8 mouse cellular contexts compared by ENCODE assay signal in the genomic region with DNA sequence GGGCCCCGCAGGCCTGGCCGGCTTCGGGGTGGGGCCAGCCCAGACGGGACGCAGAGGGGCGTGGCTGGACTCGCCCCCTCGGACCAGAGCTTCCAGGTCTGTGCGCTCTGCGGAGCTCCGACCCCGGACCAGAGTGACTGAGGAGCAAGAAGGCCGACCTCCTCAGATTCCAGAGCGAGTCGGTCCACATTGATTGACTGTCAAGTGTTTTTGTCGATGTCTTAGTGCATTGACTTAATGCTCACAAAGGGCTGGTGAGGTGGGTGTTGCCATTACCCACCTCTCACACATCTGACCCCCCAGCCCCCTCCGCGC. TPM values are rescaled to one million over a fixed set of nuclear protein-coding genes. Genes with fewer than 3 reads are reported as not detected.
DNase-seq lines count a peak whose midpoint lies in the region; ATAC-seq lines count a peak whose summit lies in the region.

A gene (minus strand): TSS at position 177 of the 315 bp plus-strand sequence.

- no peak for DNase-seq in kidney, adult 11 months
- DNase-seq in adrenal gland, postnatal 14 days = no peak
- DNase-seq in gastrocnemius, postnatal 36 days = no peak
- no peak for DNase-seq in thymus, postnatal 25 days
- no peak for DNase-seq in lung, postnatal 25 days (ENCODE audit: low spot score)

- H3K9ac ChIP-seq in kidney, embryonic 15.5 days = peak within 1 kb of the TSS; percentile 71
- peak within 1 kb of the TSS; percentile 77 for H3K9ac ChIP-seq in intestine, embryonic 16.5 days (ENCODE audit: low read depth, low read length)
- H3K9ac ChIP-seq in midbrain, embryonic 13.5 days (replicated peaks) = peak within 1 kb of the TSS; percentile 90

- H3K4me1 ChIP-seq in kidney, embryonic 15.5 days = peaks cover 17% of the 10 kb centered on the region
- H3K4me1 ChIP-seq in intestine, embryonic 16.5 days (ENCODE audit: control insufficient read depth, insufficient read depth, low read length) = peaks cover 7% of the 10 kb centered on the region
- peaks cover 20% of the 10 kb centered on the region for H3K4me1 ChIP-seq in midbrain, embryonic 13.5 days (replicated peaks)

- H3K36me3 ChIP-seq in kidney, embryonic 15.5 days = peaks cover 11% of the 10 kb centered on the region
- no peaks in the 10 kb centered on the region for H3K36me3 ChIP-seq in intestine, embryonic 16.5 days (ENCODE audit: control insufficient read depth, insufficient read depth, low read length)
- H3K36me3 ChIP-seq in midbrain, embryonic 13.5 days = peaks cover 14% of the 10 kb centered on the region

- H3K9me3 ChIP-seq in kidney, embryonic 15.5 days (replicated peaks) = no peaks in the 10 kb centered on the region
- no peaks in the 10 kb centered on the region for H3K9me3 ChIP-seq in intestine, embryonic 16.5 days (ENCODE audit: control insufficient read depth, low read length)
- no peaks in the 10 kb centered on the region for H3K9me3 ChIP-seq in midbrain, embryonic 13.5 days

- H3K27me3 ChIP-seq in kidney, embryonic 15.5 days = no peaks in the 10 kb centered on the region
- H3K27me3 ChIP-seq in intestine, embryonic 16.5 days (replicated peaks; ENCODE audit: control insufficient read depth, insufficient read depth, low read length) = no peaks in the 10 kb centered on the region
- no peaks in the 10 kb centered on the region for H3K27me3 ChIP-seq in midbrain, embryonic 13.5 days

- H3K4me2 ChIP-seq in kidney, embryonic 15.5 days = peak within 1 kb of the TSS; percentile 66
- peak within 1 kb of the TSS; percentile 80 for H3K4me2 ChIP-seq in intestine, embryonic 16.5 days (ENCODE audit: low read depth, low read length)
- peak within 1 kb of the TSS; percentile 91 for H3K4me2 ChIP-seq in midbrain, embryonic 13.5 days (replicated peaks)

- peak within 1 kb of the TSS; percentile 73 for H3K4me3 ChIP-seq in kidney, embryonic 15.5 days (replicated peaks)
- H3K4me3 ChIP-seq in intestine, embryonic 16.5 days (ENCODE audit: low read length) = peak within 1 kb of the TSS; percentile 65
- H3K4me3 ChIP-seq in midbrain, embryonic 13.5 days (replicated peaks) = peak within 1 kb of the TSS; percentile 91

- 1% methylated on average over 18 of the region's 18 CpGs for WGBS in kidney, embryonic 15.5 days
- 1% methylated on average over 18 of the region's 18 CpGs for WGBS in intestine, embryonic 16.5 days
- WGBS in midbrain, embryonic 13.5 days = 1% methylated on average over 18 of the region's 18 CpGs

- H3K27ac ChIP-seq in kidney, embryonic 15.5 days = peak within 1 kb of the TSS; percentile 93
- H3K27ac ChIP-seq in intestine, embryonic 16.5 days (ENCODE audit: low read length) = peak within 1 kb of the TSS; percentile 58
- peak within 1 kb of the TSS; percentile 96 for H3K27ac ChIP-seq in midbrain, embryonic 13.5 days

- intact Hi-C loops in gastrocnemius, postnatal 36 days (cut with DNase I) = no loop called here

- peak; percentile 94 for ATAC-seq in kidney, embryonic 15.5 days (replicated peaks; ENCODE audit: low FRiP score)
- ATAC-seq in intestine, embryonic 16.5 days = no peak; the same call in none of the 2 replicates
- peak; percentile 92; the same call in 1 of the 2 replicates for ATAC-seq in midbrain, embryonic 13.5 days

RNA-seq across cellular contexts. Expression of the gene that starts here (rescaled TPM):
- 27.5 and 27.8 TPM in 2 replicates for polyA plus RNA-seq in kidney, embryonic 15.5 days (2015; fragmentation: Nextera tagmentation; extraction: Ambion mirVana)
- 34.9 and 37.7 TPM in 2 replicates for total RNA-seq in adrenal gland, postnatal 14 days (2021)
- total RNA-seq in gastrocnemius, postnatal 36 days (2021) = 10 to 100 TPM; 53.0 to 56.6 TPM
- polyA plus RNA-seq in intestine, embryonic 16.5 days (2015; fragmentation: Nextera tagmentation; extraction: Ambion mirVana) = 12.7 and 13.6 TPM in 2 replicates
- polyA plus RNA-seq in midbrain, embryonic 13.5 days (2015; fragmentation: Nextera tagmentation; extraction: Ambion mirVana) = 63.1 and 69.0 TPM in 2 replicates
